In the genomic region with DNA sequence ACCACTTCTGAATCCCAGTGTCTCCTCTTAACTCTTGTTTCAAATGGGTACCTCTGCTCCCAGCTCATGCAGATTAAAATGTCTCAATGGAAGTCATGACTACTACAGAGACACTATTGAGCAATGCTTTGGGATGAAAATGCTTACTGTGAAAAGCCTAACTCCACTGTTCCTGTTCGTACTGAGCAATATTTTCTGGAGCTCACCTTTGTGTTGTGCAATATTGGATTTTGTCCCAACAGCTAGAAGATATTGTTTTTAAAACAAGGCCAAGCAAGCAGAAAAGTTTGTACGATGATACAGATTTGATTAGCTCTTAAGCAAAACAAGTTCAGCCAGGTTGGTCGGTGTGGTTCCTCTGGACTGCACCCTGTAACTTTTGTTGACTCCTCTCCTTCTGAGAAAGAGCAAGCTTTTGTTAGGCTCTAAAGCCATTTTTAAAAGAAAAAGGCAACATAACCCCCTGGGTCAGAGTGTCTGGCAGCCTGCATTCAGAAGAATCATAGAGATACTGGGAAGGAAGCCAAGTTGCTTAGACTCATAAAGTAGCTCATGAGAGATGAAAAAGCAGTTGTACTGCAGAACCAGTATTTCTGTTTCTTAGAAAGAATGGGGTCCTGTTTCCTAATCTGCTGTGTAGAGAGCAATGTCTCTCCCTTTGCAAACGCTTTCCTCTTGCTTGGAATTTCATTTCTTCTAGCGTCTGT, we compare ENCODE assay signal across 10 mouse cellular contexts.
A peak's percentile ranks its signal among the peaks of the same experiment; 100 is the strongest.
DNase-seq lines count a peak whose midpoint lies in the region; ATAC-seq lines count a peak whose summit lies in the region.
"Had no signal": no experiment of that assay in that cellular context is flagged by ENCODE, and none has a peak within 500 bp of the region (broad histone marks: within the 10 kb centered on the region; RNA-seq: fewer than 3 reads in every experiment).

No protein-coding gene starts in this region.

- WGBS in kidney, embryonic 14.5 days: 52% methylated on average over 5 of the region's 5 CpGs
- 37% methylated on average over 5 of the region's 5 CpGs for WGBS in hindbrain, embryonic 14.5 days
- 42% methylated on average over 5 of the region's 5 CpGs for WGBS in midbrain, embryonic 16.5 days

- H3K9me3 ChIP-seq in kidney, embryonic 14.5 days (ENCODE audit: control insufficient read depth, low read length): no peaks in the 10 kb centered on the region
- H3K9me3 ChIP-seq in hindbrain, embryonic 14.5 days (ENCODE audit: control insufficient read depth, low read length): no peaks in the 10 kb centered on the region
- no peaks in the 10 kb centered on the region for H3K9me3 ChIP-seq in midbrain, embryonic 16.5 days (replicated peaks; ENCODE audit: control insufficient read depth, low read length, poor library complexity, severe bottlenecking)

- H3K27ac ChIP-seq in kidney, embryonic 14.5 days (ENCODE audit: low read depth, low read length): peak overlapping the region; percentile 51; the same call in 1 of the 2 replicates
- H3K27ac ChIP-seq in hindbrain, embryonic 14.5 days: no peak overlapping the region
- no peak overlapping the region; the same call in 1 of the 2 replicates for H3K27ac ChIP-seq in midbrain, embryonic 16.5 days (ENCODE audit: low read length)
- H3K27ac ChIP-seq: layer of hippocampus, adult 2 months had no signal

- H3K27me3 ChIP-seq in kidney, embryonic 14.5 days (ENCODE audit: control insufficient read depth, insufficient read depth, low read length): no peaks in the 10 kb centered on the region
- H3K27me3 ChIP-seq in hindbrain, embryonic 14.5 days (ENCODE audit: control insufficient read depth, insufficient read depth, low read length): no peaks in the 10 kb centered on the region
- no peaks in the 10 kb centered on the region for H3K27me3 ChIP-seq in midbrain, embryonic 16.5 days (ENCODE audit: control insufficient read depth, insufficient read depth, low read depth, low read length)

- peak; percentile 35; the same call in 1 of the 2 replicates for ATAC-seq in kidney, embryonic 14.5 days (ENCODE audit: low FRiP score, low TSS enrichment)
- peak; percentile 53; the same call in 1 of the 2 replicates for ATAC-seq in hindbrain, embryonic 14.5 days (ENCODE audit: low FRiP score)
- peak; percentile 28; the same call in 1 of the 2 replicates for ATAC-seq in midbrain, embryonic 16.5 days
- ATAC-seq in erythroid progenitor cell, adult 5-6 weeks (replicated peaks; ENCODE audit: low FRiP score, poor library complexity, severe bottlenecking): no peak

- H3K9ac ChIP-seq in kidney, embryonic 14.5 days (ENCODE audit: low read depth, low read length): no peak overlapping the region
- no peak overlapping the region for H3K9ac ChIP-seq in hindbrain, embryonic 14.5 days
- no peak overlapping the region for H3K9ac ChIP-seq in midbrain, embryonic 16.5 days (ENCODE audit: low read depth, low read length)

- no peaks in the 10 kb centered on the region for H3K4me1 ChIP-seq in kidney, embryonic 14.5 days (ENCODE audit: control insufficient read depth, insufficient read depth, low read length)
- H3K4me1 ChIP-seq in hindbrain, embryonic 14.5 days (replicated peaks; ENCODE audit: control insufficient read depth, insufficient read depth, low read length): no peaks in the 10 kb centered on the region
- H3K4me1 ChIP-seq in midbrain, embryonic 16.5 days (ENCODE audit: control insufficient read depth, insufficient read depth, low read length): peaks cover 2% of the 10 kb centered on the region; the same call in 1 of the 2 replicates

- H3K4me3 ChIP-seq in kidney, embryonic 14.5 days (ENCODE audit: low read length): no peak overlapping the region
- H3K4me3 ChIP-seq in hindbrain, embryonic 14.5 days (replicated peaks; ENCODE audit: low read length): no peak overlapping the region
- H3K4me3 ChIP-seq in midbrain, embryonic 16.5 days (ENCODE audit: low read depth, low read length): no peak overlapping the region
- H3K4me3 ChIP-seq: layer of hippocampus, adult 2 months had no signal

- no peaks in the 10 kb centered on the region for H3K36me3 ChIP-seq in kidney, embryonic 14.5 days (ENCODE audit: control insufficient read depth, insufficient read depth, low read length)
- no peaks in the 10 kb centered on the region for H3K36me3 ChIP-seq in hindbrain, embryonic 14.5 days (replicated peaks; ENCODE audit: control insufficient read depth, insufficient read depth)
- H3K36me3 ChIP-seq in midbrain, embryonic 16.5 days (ENCODE audit: control insufficient read depth, insufficient read depth, low read length): no peaks in the 10 kb centered on the region

- DNase-seq in kidney, adult 18-20 months: no peak
- DNase-seq in brain, adult 2 months (ENCODE audit: low read depth, low spot score): peak; percentile 13
- DNase-seq in hindbrain, embryonic 14.5 days (ENCODE audit: low spot score): peak; percentile 63
- no peak for DNase-seq in right cerebral cortex, adult 2 months (ENCODE audit: low spot score in 2 of 2)
- DNase-seq: embryo, embryonic 11 days; lung, postnatal 36 days had no signal

- H3K4me2 ChIP-seq in kidney, embryonic 14.5 days (replicated peaks; ENCODE audit: low read depth, low read length): no peak overlapping the region
- H3K4me2 ChIP-seq in hindbrain, embryonic 14.5 days (replicated peaks): no peak overlapping the region
- no peak overlapping the region for H3K4me2 ChIP-seq in midbrain, embryonic 16.5 days (ENCODE audit: low read length)

Comparison
In these comparisons a context has a peak if more than half of its experiments do, and no peak if none do; other contexts are left out.
1. DNase-seq: peak in brain, adult 2 months (single experiment) and hindbrain, embryonic 14.5 days (single experiment); none in kidney, adult 18-20 months (single experiment) and right cerebral cortex, adult 2 months (0 of 2).